Mouse (Mus musculus) gastrocnemius, postnatal 36 days (tissue): ENCODE measurements around the gene Vmn2r95. TPM values are rescaled to one million over a fixed set of nuclear protein-coding genes. Genes with fewer than 3 reads are reported as not detected.
"Not testable (repeated sequence)": the region's sequence is repeated elsewhere in the genome, so short reads cannot be mapped to it uniquely, and the experiment has no call there.

Experiments used
- DNase-seq, 2 experiments: peaks; one replicate each; pipeline ENCODE4 v3.0.0; 2022
- intact Hi-C: fragments of 180-260 bp; cut with DNase I; formaldehyde crosslinking; loops from one replicate; pipeline ENCODE4 v1.15.1; 2025
- long read RNA-seq, 2 experiments: library from polyadenylated mRNA; stranded (forward); transcript quantifications; one replicate each; pipeline ENCODE4 v2.0.0; 2021
- total RNA-seq, 2 experiments: library from RNA; stranded (reverse); gene quantifications; 2 replicates each; pipeline ENCODE4 v1.2.3; 2021

The Vmn2r95 gene
- not detected for total RNA-seq
- long read RNA-seq, experiment 1, result 0 reads
- long read RNA-seq, experiment 2, result 0 reads

DNA sequence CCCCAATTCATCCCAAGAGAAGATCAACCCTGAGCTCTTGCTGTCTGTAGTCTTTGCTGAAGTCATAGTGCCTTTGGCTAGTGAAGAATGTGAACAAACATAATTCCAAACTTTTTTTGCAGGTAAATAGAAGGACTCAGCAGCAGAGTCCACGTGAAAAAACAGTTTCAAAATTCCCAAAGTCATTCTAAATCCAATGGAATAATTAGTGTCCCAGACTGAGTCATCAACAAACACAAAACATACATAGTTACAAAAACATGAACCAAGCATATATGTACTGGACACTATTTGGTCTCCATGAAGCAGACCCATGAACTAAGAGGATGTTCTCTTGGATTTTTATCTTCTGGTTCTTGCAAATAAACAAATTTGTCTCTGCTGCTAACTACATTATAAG is at the start of gene Vmn2r95:
Vmn2r95 (plus strand) TSS at position 301 of the 400 bp plus-strand sequence.
- DNase-seq, result no peak
- intact Hi-C loops, result no loop called here

DNA sequence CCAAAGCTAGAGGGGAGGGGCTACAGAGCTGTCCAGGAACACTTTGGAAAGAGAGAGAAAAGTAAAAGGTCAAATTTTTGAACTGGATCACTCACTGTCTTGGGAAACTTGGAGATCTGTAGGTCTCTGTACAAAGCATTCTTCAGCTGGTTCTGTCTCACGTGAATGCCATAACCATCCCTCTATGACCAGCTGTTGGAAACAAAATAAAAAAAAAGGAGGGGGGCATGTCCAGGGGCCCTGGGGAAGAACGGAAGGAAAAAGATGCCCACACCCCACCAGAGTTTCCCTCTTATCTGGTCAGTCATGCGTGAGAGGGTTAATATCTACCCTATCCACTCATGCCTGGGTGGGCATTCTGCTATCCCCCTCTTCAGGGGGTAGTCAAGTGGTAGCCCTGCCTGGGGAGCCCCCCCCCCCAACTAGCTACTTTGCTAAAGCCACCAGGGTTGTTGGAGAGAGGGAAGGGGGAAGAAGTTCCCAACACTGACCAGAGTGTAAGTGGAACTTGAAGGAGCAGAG is 31.8 kb downstream of the Vmn2r95 start:
- intact Hi-C loops, result no loop called here
- no peak for DNase-seq

DNA sequence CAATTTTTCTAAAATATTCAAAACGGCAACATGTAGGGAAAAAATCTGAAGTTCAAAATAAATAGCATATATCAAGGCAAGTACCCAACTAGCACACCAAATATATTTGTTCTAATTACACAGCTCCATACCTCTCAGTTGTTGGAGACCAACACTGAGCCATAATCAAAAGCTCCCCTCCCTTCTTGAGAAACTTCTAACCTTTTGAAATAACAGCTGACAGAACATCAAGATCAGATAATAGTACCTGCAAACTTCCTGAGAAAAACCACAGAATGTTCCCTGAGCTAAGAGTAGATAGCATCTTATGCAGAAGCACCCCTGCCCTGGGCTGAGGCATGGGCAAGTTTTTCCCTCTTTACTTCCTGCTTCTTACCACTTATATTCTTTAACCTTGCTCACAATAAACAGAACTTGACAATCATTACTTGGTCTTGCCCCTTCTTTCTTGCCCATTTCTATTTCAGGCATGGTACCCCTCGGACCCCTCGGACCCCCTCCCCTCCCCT is 34.3 kb downstream of the Vmn2r95 start:
- DNase-seq, intact Hi-C loops: not testable (repeated sequence)

DNA sequence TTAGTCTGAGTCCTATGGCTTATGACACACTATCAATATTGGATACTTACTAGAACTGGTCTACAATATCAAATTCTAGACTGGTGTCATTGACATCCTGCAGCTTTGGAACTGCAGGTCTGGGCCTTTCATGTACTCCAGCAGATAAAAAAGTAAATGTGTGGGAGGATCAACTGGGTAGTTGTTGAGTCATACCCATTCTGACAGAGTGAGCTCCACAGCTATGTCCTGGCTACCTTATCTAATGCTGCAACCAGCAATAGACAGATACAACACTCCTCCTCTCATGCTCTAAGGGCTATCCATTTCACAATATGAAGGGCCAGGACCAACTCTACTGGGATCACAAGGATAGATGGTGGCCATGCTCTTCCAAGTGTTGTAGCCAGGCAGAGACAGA is 38.8 kb downstream of the Vmn2r95 start:
- DNase-seq, result no peak
- intact Hi-C loops, result no loop called here

DNA sequence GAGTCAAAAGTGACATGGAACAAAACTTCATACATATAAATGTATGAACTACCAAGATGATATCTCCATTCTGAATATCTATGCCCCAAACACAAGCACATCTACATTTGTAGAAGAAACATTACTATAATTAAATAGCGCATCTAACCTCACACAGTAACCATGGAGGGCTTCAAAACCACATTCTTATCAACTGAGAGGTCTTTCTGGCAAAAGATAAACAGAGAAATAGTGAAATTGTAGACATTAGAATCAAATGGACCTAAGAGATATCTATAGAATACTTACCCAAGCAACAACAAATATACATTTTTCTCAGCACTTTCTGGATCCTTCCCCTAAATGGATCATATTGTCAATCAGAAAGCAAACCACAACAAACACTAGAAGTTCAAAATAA is 56.0 kb downstream of the Vmn2r95 start:
- intact Hi-C loops, result no loop called here
- DNase-seq, result no peak

Other genes with a start within 250 kb of the Vmn2r95 start
- gene Vmn2r94, start 146.3 kb upstream of the Vmn2r95 start, total RNA-seq, result not detected
- not detected for gene Vmn2r93, start 126.0 kb upstream of the Vmn2r95 start, total RNA-seq
- gene Vmn2r96, start 149.1 kb downstream of the Vmn2r95 start, total RNA-seq, result not detected